Mouse (Mus musculus) neutrophil, adult 5-6 weeks (primary cell): Measurements from ENCODE around the gene Slc9a1. TPM values are rescaled to one million over a fixed set of nuclear protein-coding genes. Genes with fewer than 3 reads are reported as not detected.

Source experiments
- ATAC-seq: fragments of 151-379, 151-347 bp; 2 replicates; pipeline ENCODE4 v1.8.0; 2017; ENCODE audit warnings: mild to moderate bottlenecking, moderate TSS enrichment; ENCODE audit not compliant: insufficient number of reproducible peaks, poor library complexity, low FRiP score, severe bottlenecking; ENCODE audit errors: extremely low read depth
- total RNA-seq: library from RNA; stranded (forward); fragments of 200-1000 nt; gene quantifications from 2 replicates; pipeline ENCODE4 v1.2.3, GENCODE M21; 2017

Gene Slc9a1
- total RNA-seq, 1 experiment from 2014 or later = 15.8 TPM

- no peak for ATAC-seq
These were observed 91.4 kb downstream of the Slc9a1 start for GRCm38 (mm10) chr4:133460796-133461325.

GRCm38 (mm10) chr4:133461362-133461761 is 91.9 kb downstream of the Slc9a1 start:
- ATAC-seq = no peak

GRCm38 (mm10) chr4:133463184-133463583 is 93.7 kb downstream of the Slc9a1 start:
- ATAC-seq = no peak

GRCm38 (mm10) chr4:133468080-133468479 is 98.6 kb downstream of the Slc9a1 start:
- peak; percentile 56; the same call in 1 of the 2 replicates for ATAC-seq

GRCm38 (mm10) chr4:133469122-133469521 is 99.6 kb downstream of the Slc9a1 start:
- ATAC-seq = no peak

GRCm38 (mm10) chr4:133471135-133471821 is 101.8 kb downstream of the Slc9a1 start:
- ATAC-seq = no peak

Other genes with a start within 250 kb of the Slc9a1 start
- gene Wasf2, start 239.2 kb upstream of the Slc9a1 start, total RNA-seq = 89.1 and 105 TPM in 2 replicates
- gene Cd164l2, start 157.6 kb upstream of the Slc9a1 start, total RNA-seq = 2.9 TPM in 1 of 2 replicates, not detected in the other
- gene Gpr3, start 157.2 kb upstream of the Slc9a1 start, total RNA-seq = not detected in 2 replicates
- gene Map3k6, start 128.9 kb upstream of the Slc9a1 start, total RNA-seq = 1.0 and 2.9 TPM in 2 replicates
- 2.9 and 5.0 TPM in 2 replicates for gene Sytl1, start 106.6 kb upstream of the Slc9a1 start, total RNA-seq
- 17.1 and 18.0 TPM in 2 replicates for gene Tmem222, start 91.9 kb upstream of the Slc9a1 start, total RNA-seq
- 23.0 and 26.6 TPM in 2 replicates for gene Wdtc1, start 16.2 kb upstream of the Slc9a1 start, total RNA-seq
- 0.12 TPM in 2 replicates for gene Tent5b, start 110.4 kb downstream of the Slc9a1 start, total RNA-seq
- gene Trnp1, start 128.8 kb downstream of the Slc9a1 start, total RNA-seq = not detected in 2 replicates
- not detected in 2 replicates for gene Kdf1, start 149.3 kb downstream of the Slc9a1 start, total RNA-seq
- gene Nudc, start 176.3 kb downstream of the Slc9a1 start, total RNA-seq = 48.3 and 65.1 TPM in 2 replicates
- not detected in 2 replicates for gene Nr0b2, start 183.7 kb downstream of the Slc9a1 start, total RNA-seq
- gene Gpatch3, start 205.0 kb downstream of the Slc9a1 start, total RNA-seq = 26.7 and 37.9 TPM in 2 replicates
- gene Gpn2, start 214.7 kb downstream of the Slc9a1 start, total RNA-seq = 12.1 and 22.1 TPM in 2 replicates
- gene Sfn, start 232.5 kb downstream of the Slc9a1 start, total RNA-seq = 48.1 and 58.3 TPM in 2 replicates